Mouse (Mus musculus) limb, embryonic 15.5 days (tissue): ENCODE results near the gene Tacr2. TPM values are rescaled to one million over a fixed set of nuclear protein-coding genes. Genes with fewer than 3 reads are reported as not detected.

Experiments
- ATAC-seq: fragments of 200-750 bp; cut with Nextera tagmentation; 2 replicates; pipeline ENCODE4 v1.8.0; 2017; ENCODE audit warnings: low read depth, moderate TSS enrichment; ENCODE audit not compliant: insufficient number of reproducible peaks, low FRiP score, low TSS enrichment
- H3K27ac ChIP-seq: fragments of 300-500 bp; sonication (generic); 2 replicates; pipeline ENCODE4 v1.5.1; 2015; ENCODE audit warnings: moderate library complexity, mild to moderate bottlenecking, inconsistent platforms
- H3K27me3 ChIP-seq: fragments of 300-500 bp; sonication (generic); 2 replicates; pipeline ENCODE4 v1.6.1; 2015; ENCODE audit warnings: inconsistent platforms
- H3K36me3 ChIP-seq: fragments of 300-500 bp; sonication (generic); 2 replicates; pipeline ENCODE4 v1.6.1; 2015; ENCODE audit warnings: inconsistent platforms
- H3K4me1 ChIP-seq: fragments of 300-500 bp; sonication (generic); 2 replicates; pipeline ENCODE4 v1.6.1; 2015; ENCODE audit warnings: inconsistent platforms
- H3K4me2 ChIP-seq: fragments of 300-500 bp; sonication (generic); 2 replicates; pipeline ENCODE4 v1.6.1; 2015; ENCODE audit warnings: mild to moderate bottlenecking, inconsistent platforms
- H3K4me3 ChIP-seq: fragments of 300-500 bp; sonication (generic); 2 replicates; pipeline ENCODE4 v1.5.1; 2015; ENCODE audit warnings: mild to moderate bottlenecking, inconsistent platforms
- H3K9ac ChIP-seq: fragments of 300-500 bp; sonication (generic); 2 replicates; pipeline ENCODE4 v1.6.1; 2015; ENCODE audit warnings: inconsistent platforms
- H3K9me3 ChIP-seq: fragments of 300-500 bp; sonication (generic); 2 replicates; pipeline ENCODE4 v1.6.1; 2016; ENCODE audit warnings: inconsistent platforms
- WGBS: fragments of 180-500 bp; shearing (Covaris S2); methylation state at CpG from one replicate; pipeline ENCODE4 v1.1.7; 2015; 5-methylcytosine and 5-hydroxymethylcytosine counted together
- polyA plus RNA-seq: library from polyadenylated mRNA; unstranded; fragments of >200 nt; fragmentation: Nextera tagmentation; extraction: Ambion mirVana; gene quantifications from 2 replicates; pipeline ENCODE4 v1.2.1, GENCODE M21; 2015

The Tacr2 gene
- polyA plus RNA-seq = not detected in 2 replicates

DNA sequence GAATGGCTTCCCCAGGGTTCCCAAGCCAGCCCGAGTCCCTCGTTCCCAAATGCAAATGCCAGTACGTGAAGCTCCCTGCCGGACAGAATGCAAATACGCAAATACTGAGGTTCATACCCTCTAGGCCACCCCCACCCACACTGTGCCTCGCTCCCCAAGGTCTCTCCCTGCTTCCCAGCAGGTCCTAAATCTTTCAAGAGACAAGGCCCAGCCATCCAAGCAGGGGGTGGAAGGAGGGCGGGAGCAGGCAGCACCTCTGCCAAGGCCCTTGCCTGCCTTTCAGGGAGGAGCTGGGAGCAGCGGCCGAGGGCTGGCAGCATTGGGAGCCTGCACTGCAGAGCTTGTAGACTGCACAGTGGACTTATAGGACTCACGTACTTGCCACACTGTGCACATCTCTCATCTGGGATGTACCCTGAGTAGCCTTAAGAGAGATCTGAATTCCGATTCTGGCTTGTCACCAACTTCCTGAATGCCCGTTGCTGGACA, at the start of gene Tacr2:
Gene Tacr2, plus strand, starts transcription at position 439 of the 489 bp plus-strand sequence.
- H3K9me3 ChIP-seq = no peaks in the 10 kb centered on the region
- no peak for ATAC-seq
- no peak within 1 kb of the TSS for H3K9ac ChIP-seq
- H3K4me2 ChIP-seq = no peak within 1 kb of the TSS
- no peak within 1 kb of the TSS for H3K27ac ChIP-seq
- H3K4me1 ChIP-seq = peaks cover 4% of the 10 kb centered on the region; the same call in 1 of the 2 replicates
- H3K27me3 ChIP-seq = 0 out of 2 replicates have a peak, but pooled peaks cover 4% of the 10 kb centered on the region
- 52% methylated on average over 12 of the region's 12 CpGs for WGBS
- H3K4me3 ChIP-seq = no peak within 1 kb of the TSS
- H3K36me3 ChIP-seq = no peaks in the 10 kb centered on the region

DNA sequence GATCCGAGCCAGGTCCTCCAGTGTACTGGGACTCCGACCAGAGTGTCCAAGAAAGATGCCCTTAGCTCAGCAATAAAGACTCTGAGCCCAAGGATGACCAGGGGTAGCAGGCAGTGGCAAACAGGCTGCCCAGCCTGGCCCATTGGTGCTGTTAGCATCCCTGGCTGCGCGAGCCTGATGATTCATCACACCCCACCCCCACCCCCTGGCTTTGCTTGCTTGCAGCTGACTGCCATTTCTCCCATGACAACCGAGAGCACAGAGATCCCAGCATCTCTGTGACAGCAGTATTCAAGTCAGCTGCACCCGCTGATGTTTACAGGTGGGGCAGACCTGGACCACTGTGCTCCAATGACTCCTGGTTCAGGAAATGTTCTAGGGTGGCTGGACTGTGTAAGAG, 49.7 kb upstream of the Tacr2 start:
- H3K4me2 ChIP-seq = no peak overlapping the region
- H3K27me3 ChIP-seq = no peaks in the 10 kb centered on the region
- H3K27ac ChIP-seq = no peak overlapping the region
- ATAC-seq = no peak
- no peak overlapping the region for H3K4me3 ChIP-seq
- no peaks in the 10 kb centered on the region for H3K36me3 ChIP-seq
- WGBS = 74% methylated on average over 6 of the region's 6 CpGs
- no peaks in the 10 kb centered on the region for H3K9me3 ChIP-seq
- no peaks in the 10 kb centered on the region for H3K4me1 ChIP-seq
- no peak overlapping the region for H3K9ac ChIP-seq

DNA sequence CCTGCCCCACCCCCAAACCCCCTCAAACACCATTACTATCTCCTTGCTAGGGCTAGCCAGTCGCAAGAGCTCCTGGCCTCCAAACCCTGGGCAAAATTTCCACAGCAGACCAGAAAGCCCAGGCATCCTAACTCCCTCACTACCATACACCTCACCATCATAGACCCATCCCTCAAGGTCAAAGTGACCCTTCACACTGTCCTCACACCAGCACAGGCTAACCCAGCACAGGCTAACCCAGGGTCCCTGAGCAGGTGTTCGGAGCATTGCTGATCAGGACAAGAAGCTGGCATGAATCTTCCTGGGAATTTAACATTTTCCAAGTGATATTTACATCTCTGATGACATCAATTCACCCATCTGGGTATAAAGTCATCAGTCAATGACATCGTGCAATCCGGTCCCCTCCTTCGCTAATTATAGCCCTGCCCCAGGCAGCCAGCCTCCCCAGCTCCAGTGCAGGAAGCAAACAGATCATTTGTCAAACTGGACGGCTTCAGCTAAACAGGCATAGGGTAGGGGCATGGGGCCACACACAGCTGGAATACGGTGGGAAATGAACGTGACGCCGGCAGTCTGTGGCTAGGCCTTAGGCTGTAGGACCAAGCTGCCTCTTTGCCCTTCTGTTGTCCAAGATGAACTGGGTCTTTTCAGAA, 43.9 kb upstream of the Tacr2 start:
- no peaks in the 10 kb centered on the region for H3K9me3 ChIP-seq
- H3K4me2 ChIP-seq = no peak overlapping the region
- H3K9ac ChIP-seq = no peak overlapping the region
- no peak overlapping the region for H3K4me3 ChIP-seq
- H3K4me1 ChIP-seq = 0 out of 2 replicates have a peak, but pooled peaks cover 4% of the 10 kb centered on the region
- ATAC-seq = no peak
- H3K36me3 ChIP-seq = no peaks in the 10 kb centered on the region
- no peak overlapping the region for H3K27ac ChIP-seq
- WGBS = 30% methylated on average over 10 of the region's 10 CpGs
- H3K27me3 ChIP-seq = no peaks in the 10 kb centered on the region

DNA sequence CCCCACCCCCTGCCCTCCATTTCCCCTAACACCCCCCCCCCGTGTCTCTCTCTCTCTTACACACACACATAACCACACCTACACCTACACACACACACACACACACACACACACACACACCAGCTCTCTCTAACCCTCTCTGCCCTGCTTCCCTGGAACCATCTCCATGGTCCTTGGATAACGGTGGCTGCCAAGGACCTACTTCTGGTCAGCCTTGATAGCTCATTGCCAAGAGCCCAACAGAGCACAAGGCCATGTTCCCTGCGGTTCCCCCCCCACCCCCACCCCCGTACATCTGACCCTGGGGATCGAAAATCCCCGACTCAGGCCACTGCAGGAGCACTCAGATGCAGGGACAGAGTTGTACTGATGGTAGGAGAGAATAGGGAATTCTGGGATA, 40.9 kb upstream of the Tacr2 start:
- H3K27me3 ChIP-seq = no peaks in the 10 kb centered on the region
- H3K36me3 ChIP-seq = no peaks in the 10 kb centered on the region
- no peaks in the 10 kb centered on the region for H3K9me3 ChIP-seq
- no peak overlapping the region for H3K4me3 ChIP-seq
- H3K4me1 ChIP-seq = 0 out of 2 replicates have a peak, but pooled peaks cover 4% of the 10 kb centered on the region
- no peak overlapping the region for H3K4me2 ChIP-seq
- H3K27ac ChIP-seq = no peak overlapping the region
- no peak for ATAC-seq
- no peak overlapping the region for H3K9ac ChIP-seq
- WGBS = 73% methylated on average over 5 of the region's 6 CpGs

DNA sequence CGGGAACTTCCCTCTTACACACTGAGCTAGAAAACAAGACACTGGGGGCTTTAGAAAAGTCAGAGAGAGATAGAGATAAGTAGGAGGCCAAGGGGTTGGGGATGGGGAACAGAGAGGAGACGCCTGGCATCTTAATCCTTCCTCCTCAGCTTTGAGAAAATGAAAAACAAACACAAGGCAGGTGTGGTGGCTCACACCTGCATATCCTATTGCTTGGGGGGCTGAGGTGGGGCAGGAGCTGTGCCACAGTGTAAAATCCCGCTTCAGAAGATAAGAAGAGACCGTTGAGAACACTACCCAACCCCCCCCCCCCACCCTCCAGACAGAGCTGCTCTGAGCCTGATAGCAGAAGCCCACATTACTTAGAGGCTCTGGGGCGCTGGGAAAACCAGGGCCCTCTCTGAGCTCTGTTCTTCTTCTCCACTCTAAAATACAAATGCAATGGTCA, 37.0 kb upstream of the Tacr2 start:
- no peak overlapping the region for H3K27ac ChIP-seq

DNA sequence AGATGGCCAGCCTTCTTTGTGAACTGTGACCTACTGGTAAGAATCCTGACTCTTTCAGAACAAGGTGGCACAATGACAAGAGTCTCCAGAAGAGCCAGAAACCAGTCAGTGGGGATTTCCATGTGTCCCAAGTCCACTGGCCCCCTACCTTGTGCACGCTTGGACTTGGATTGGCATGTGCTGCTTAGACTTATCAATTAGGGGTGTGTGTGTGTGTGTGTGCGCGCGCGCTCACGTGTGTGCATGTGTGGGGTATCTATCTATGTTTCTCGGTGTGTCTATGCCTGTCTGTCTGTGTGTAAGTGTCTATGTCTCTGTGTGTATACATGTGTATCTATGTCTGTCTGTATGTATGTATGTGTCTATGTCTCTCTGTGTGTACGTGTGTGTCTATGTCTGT, 36.6 kb upstream of the Tacr2 start:
- Histone ChIP-seq H3K4me2 (no peak overlapping the region), H3K27me3 (no peaks in the 10 kb centered on the region), H3K9ac (no peak overlapping the region), H3K4me1 (0 out of 2 replicates have a peak, but pooled peaks cover under 1% of the 10 kb centered on the region), H3K27ac (no peak overlapping the region), H3K4me3 (no peak overlapping the region), H3K9me3 (no peaks in the 10 kb centered on the region), H3K36me3 (no peaks in the 10 kb centered on the region)
- no peak for ATAC-seq
- WGBS = 90% methylated on average over 8 of the region's 8 CpGs

More for the DNA sequence above, 37.0 kb upstream of the Tacr2 start:
- Histone ChIP-seq H3K9me3 (no peaks in the 10 kb centered on the region), H3K36me3 (no peaks in the 10 kb centered on the region), H3K4me2 (no peak overlapping the region), H3K4me1 (0 out of 2 replicates have a peak, but pooled peaks cover 4% of the 10 kb centered on the region), H3K9ac (no peak overlapping the region), H3K4me3 (no peak overlapping the region), H3K27me3 (no peaks in the 10 kb centered on the region)
- WGBS = 38% methylated on average over 5 of the region's 5 CpGs
- ATAC-seq = no peak

DNA sequence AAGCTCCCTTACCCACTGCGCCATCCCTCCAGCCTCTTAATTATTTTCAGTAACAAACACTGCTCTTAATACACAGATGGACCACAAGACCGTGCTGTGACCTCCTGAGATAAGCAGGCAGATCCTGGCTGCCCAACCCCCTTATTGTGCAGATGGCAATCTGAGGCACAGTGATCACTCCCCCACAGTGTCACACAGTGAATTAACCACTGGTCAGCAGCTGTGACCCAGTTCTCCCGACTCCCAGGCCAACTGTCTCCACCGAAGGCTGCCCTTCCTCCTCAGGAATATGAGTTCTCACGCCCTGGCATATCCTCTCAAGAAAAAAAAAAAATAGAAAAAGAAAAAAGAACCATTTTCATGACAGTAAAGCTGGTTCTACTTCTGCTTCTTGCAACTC, 35.6 kb upstream of the Tacr2 start:
- Histone ChIP-seq H3K27me3 (no peaks in the 10 kb centered on the region), H3K4me1 (no peaks in the 10 kb centered on the region), H3K9ac (no peak overlapping the region), H3K36me3 (no peaks in the 10 kb centered on the region), H3K4me3 (no peak overlapping the region), H3K27ac (no peak overlapping the region), H3K9me3 (no peaks in the 10 kb centered on the region), H3K4me2 (no peak overlapping the region)
- WGBS = 50% methylated on average over 5 of the region's 5 CpGs
- no peak for ATAC-seq

DNA sequence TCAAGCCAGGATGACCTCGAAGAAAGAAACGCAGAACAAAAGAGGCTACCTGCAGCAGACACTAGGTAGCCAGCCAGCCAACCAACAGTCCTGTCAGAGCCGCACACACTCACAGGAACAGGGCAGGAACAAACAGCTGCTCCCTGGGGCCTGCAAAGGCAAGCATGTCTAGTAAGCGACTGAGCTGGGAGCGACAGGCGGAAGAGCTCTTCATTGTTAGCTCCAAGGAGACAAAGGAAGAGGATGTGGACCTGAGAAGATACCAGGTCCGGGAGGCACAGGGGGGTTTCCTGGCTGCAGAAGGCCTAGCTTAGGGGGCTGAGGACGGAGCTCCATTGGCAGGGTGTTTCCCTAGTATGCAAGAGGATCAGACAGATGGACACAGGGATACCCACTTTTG, 35.0 kb upstream of the Tacr2 start:
- H3K27me3 ChIP-seq = no peaks in the 10 kb centered on the region
- H3K9me3 ChIP-seq = no peaks in the 10 kb centered on the region
- no peaks in the 10 kb centered on the region for H3K36me3 ChIP-seq
- H3K9ac ChIP-seq = no peak overlapping the region
- no peaks in the 10 kb centered on the region for H3K4me1 ChIP-seq
- H3K27ac ChIP-seq = no peak overlapping the region
- ATAC-seq = no peak
- WGBS = 75% methylated on average over 8 of the region's 8 CpGs
- H3K4me2 ChIP-seq = no peak overlapping the region
- no peak overlapping the region for H3K4me3 ChIP-seq

DNA sequence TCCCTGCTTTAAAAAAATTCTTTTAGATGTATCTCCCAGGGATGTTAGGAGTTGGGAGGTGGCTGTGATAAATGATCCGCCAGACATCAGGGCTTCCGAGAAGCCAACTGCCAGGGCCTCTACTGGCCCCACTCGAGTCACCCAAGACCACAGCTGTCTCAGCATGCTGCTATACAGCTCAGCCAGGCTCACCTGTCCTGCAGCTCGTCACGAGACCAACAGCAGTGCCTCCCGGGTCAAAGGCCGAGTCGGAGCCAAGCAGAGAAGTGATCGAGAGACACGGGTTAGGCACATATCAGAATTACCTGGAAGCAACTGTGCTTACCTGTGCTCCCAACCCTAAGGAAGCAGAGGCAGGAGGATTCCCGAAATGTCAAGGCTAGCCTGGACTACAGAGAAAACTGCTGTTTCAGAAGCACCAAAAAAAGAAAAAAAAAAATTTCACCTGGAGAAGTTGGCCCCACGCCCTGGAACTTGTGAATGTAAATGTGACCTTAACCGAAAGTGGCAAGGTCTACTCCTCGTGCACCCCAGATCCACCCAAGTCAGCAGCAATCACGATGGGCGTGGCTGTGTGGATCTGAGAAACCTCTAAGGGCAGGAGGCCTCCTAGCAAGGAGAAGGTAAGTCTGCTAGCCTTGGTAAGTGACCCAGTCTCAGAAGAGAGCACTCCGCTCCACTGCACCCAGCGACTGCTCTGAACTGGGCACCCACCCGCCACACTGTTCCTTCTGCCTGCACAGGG, 34.0 kb upstream of the Tacr2 start:
- H3K4me3 ChIP-seq = no peak overlapping the region
- no peak overlapping the region for H3K9ac ChIP-seq
- H3K27me3 ChIP-seq = no peaks in the 10 kb centered on the region
- H3K4me2 ChIP-seq = no peak overlapping the region
- no peak overlapping the region; the same call in 1 of the 2 replicates for H3K27ac ChIP-seq
- WGBS = 81% methylated on average over 19 of the region's 19 CpGs
- ATAC-seq = no peak
- H3K4me1 ChIP-seq = 0 out of 2 replicates have a peak, but pooled peaks cover 3% of the 10 kb centered on the region
- no peaks in the 10 kb centered on the region for H3K9me3 ChIP-seq
- no peaks in the 10 kb centered on the region for H3K36me3 ChIP-seq

DNA sequence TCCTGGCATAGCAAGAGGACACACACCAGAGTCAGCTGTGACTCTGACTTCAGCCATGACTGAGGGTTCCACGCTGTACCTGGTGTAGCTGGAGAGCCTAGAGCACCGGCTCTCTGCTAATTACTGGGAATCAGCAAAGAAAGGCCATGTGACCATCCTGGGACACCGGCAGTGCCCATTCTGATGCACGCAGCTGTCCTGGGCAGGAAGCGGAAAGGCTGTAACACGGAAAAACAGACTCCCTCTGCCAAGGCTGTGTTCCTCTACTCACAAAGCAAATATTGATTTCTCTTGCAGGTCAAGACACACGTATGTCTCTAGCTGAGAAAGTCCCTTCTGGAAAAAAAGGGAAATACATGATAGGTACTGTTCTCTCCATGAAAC, 33.5 kb upstream of the Tacr2 start:
- Histone ChIP-seq H3K4me3 (no peak overlapping the region), H3K27ac (no peak overlapping the region), H3K36me3 (no peaks in the 10 kb centered on the region), H3K9me3 (no peaks in the 10 kb centered on the region), H3K4me1 (0 out of 2 replicates have a peak, but pooled peaks cover 3% of the 10 kb centered on the region), H3K4me2 (no peak overlapping the region), H3K9ac (no peak overlapping the region), H3K27me3 (no peaks in the 10 kb centered on the region)
- WGBS = 71% methylated on average over 7 of the region's 7 CpGs
- no peak for ATAC-seq

DNA sequence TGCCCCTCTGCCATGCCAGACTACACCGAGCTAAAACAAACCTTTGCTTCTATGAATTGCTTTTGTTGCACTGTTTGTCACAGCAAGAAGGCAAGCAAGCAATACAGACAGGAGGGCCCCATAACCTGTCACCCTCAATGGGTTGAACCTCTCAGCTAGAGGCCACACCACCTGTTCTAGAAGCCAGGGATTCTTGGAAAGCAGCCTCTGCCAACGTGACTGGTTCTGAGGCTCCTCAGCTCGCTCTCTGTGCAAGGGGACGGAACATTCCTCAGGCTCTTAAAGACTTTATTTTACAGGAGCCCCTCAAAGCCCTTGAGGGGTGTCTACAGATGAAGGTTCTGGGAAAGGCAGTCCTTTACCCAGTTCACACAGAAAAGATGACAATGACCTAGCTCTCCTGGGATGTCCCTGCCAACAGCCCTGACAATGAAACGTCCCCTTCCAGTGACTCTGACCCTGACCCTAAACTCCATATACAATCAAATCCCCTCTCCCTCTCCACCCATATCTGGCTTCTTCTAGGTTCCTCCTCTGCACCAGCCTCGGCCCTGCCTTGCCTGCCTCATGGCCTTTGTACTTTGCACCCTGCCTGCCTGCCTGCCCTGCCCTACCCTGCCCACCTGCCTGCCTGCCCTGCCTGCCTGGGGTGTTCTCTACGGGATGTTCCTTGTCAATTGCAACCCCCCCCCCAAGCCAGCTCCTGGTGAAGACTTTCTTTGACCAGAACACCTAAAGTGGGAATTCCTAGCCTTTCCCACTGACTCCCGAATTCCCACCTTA, 31.3 kb upstream of the Tacr2 start:
- H3K4me2 ChIP-seq = no peak overlapping the region
- no peak overlapping the region for H3K4me3 ChIP-seq
- WGBS = 67% methylated on average over 8 of the region's 8 CpGs
- ATAC-seq = no peak
- H3K9me3 ChIP-seq = no peaks in the 10 kb centered on the region
- H3K9ac ChIP-seq = no peak overlapping the region
- no peak overlapping the region for H3K27ac ChIP-seq
- H3K36me3 ChIP-seq = no peaks in the 10 kb centered on the region
- H3K27me3 ChIP-seq = no peaks in the 10 kb centered on the region
- 0 out of 2 replicates have a peak, but pooled peaks cover 3% of the 10 kb centered on the region for H3K4me1 ChIP-seq
